Mouse (Mus musculus) frontal cortex, postnatal 14 days (tissue): ENCODE measurements around the gene Cntnap1.
A peak's percentile ranks its signal among the peaks of the same experiment; 100 is the strongest.

Source experiments
- DNase-seq, 2 experiments: peaks; one replicate each; pipeline ENCODE4 v3.0.0; 2022; ENCODE audit warnings: low spot score in 2 of 2

Gene Cntnap1

GRCm38 (mm10) chr11:101185441-101185840 is 15.1 kb downstream of the Cntnap1 start:
- DNase-seq, result no peak

GRCm38 (mm10) chr11:101186526-101187247 is 16.4 kb downstream of the Cntnap1 start:
- no peak for DNase-seq

GRCm38 (mm10) chr11:101187541-101187940 is 17.2 kb downstream of the Cntnap1 start:
- DNase-seq, result no peak

GRCm38 (mm10) chr11:101188166-101188805 is 18.0 kb downstream of the Cntnap1 start:
- no peak for DNase-seq

- DNase-seq, result peak in 1 of 2 experiments; percentile 53
Observed at GRCm38 (mm10) chr11:101189495-101190180, 19.3 kb downstream of the Cntnap1 start.

GRCm38 (mm10) chr11:101190181-101190912 is 20.0 kb downstream of the Cntnap1 start:
- no peak for DNase-seq

GRCm38 (mm10) chr11:101190913-101191907 is 20.9 kb downstream of the Cntnap1 start:
- peak in 1 of 2 experiments; percentile 17 for DNase-seq

- DNase-seq, result no peak
Observed at GRCm38 (mm10) chr11:101191919-101192470, 21.7 kb downstream of the Cntnap1 start.

- no peak for DNase-seq
Observed at GRCm38 (mm10) chr11:101192646-101193045, 22.3 kb downstream of the Cntnap1 start.

GRCm38 (mm10) chr11:101193076-101193475 is 22.8 kb downstream of the Cntnap1 start:
- no peak for DNase-seq

- no peak for DNase-seq
Observed at GRCm38 (mm10) chr11:101194137-101194536, 23.8 kb downstream of the Cntnap1 start.

GRCm38 (mm10) chr11:101194643-101195042 is 24.3 kb downstream of the Cntnap1 start:
- no peak for DNase-seq

GRCm38 (mm10) chr11:101195101-101195500 is 24.8 kb downstream of the Cntnap1 start:
- DNase-seq, result no peak

GRCm38 (mm10) chr11:101195571-101195970 is 25.2 kb downstream of the Cntnap1 start:
- no peak for DNase-seq

- no peak for DNase-seq
Observed at GRCm38 (mm10) chr11:101196175-101196574, 25.9 kb downstream of the Cntnap1 start.

GRCm38 (mm10) chr11:101199555-101199954 is 29.2 kb downstream of the Cntnap1 start:
- no peak for DNase-seq

GRCm38 (mm10) chr11:101200986-101201385 is 30.7 kb downstream of the Cntnap1 start:
- peak in 1 of 2 experiments; percentile 24 for DNase-seq

GRCm38 (mm10) chr11:101211970-101212369 is 41.6 kb downstream of the Cntnap1 start:
- no peak for DNase-seq

- no peak for DNase-seq
Observed at GRCm38 (mm10) chr11:101216936-101217335, 46.6 kb downstream of the Cntnap1 start.

- no peak for DNase-seq
Observed at GRCm38 (mm10) chr11:101218436-101219055, 48.2 kb downstream of the Cntnap1 start.
